Mouse (Mus musculus) MEL (cell line): ENCODE measurements around the gene Rgs9. TPM values are rescaled to one million over a fixed set of nuclear protein-coding genes. Genes with fewer than 3 reads are reported as not detected.

Source experiments
- DNase-seq: peaks from one replicate; pipeline ENCODE4 v3.0.0; 2011; ENCODE audit warnings: low read depth, low spot score
- H3K27ac ChIP-seq: 2 replicates; pipeline ENCODE4 v1.5.1; 2012; ENCODE audit warnings: low read depth, mild to moderate bottlenecking, control low read depth, low read length, moderate library complexity; ENCODE audit not compliant: control insufficient read depth
- H3K27me3 ChIP-seq, 2 experiments: fragments of 150-350 bp in 1 of 2; sonication (generic) in 1 of 2; 2 replicates each; pipeline ENCODE4 v1.6.1; 2012; ENCODE audit warnings: low read length in 2 of 2, mild to moderate bottlenecking in 2 of 2, improper control_type of control experiment in 1 of 2, moderate library complexity in 1 of 2; ENCODE audit not compliant: insufficient read depth in 2 of 2, control insufficient read depth in 1 of 2
- H3K36me3 ChIP-seq, 2 experiments: 2 replicates each; pipeline ENCODE4 v1.6.1; 2012 to 2014; ENCODE audit warnings: low read length in 2 of 2, improper control_type of control experiment in 1 of 2, inconsistent platforms in 1 of 2, mild to moderate bottlenecking in 1 of 2; ENCODE audit not compliant: insufficient read depth in 2 of 2, control insufficient read depth in 1 of 2
- H3K4me1 ChIP-seq, 2 experiments: fragments of 150-350 bp in 1 of 2; sonication (generic) in 1 of 2; 2 replicates each; pipeline ENCODE4 v1.6.1; 2012; ENCODE audit warnings: low read length in 2 of 2, improper control_type of control experiment in 1 of 2, mild to moderate bottlenecking in 1 of 2; ENCODE audit not compliant: insufficient read depth in 2 of 2, control insufficient read depth in 1 of 2
- H3K4me3 ChIP-seq, 2 experiments: fragments of 150-350 bp in 1 of 2; sonication (generic) in 1 of 2; 2 replicates each; pipeline ENCODE4 v1.5.1; 2012; ENCODE audit warnings: low read depth in 2 of 2, low read length in 2 of 2, mild to moderate bottlenecking in 2 of 2, moderate library complexity in 2 of 2, control low read depth in 1 of 2, improper control_type of control experiment in 1 of 2; ENCODE audit not compliant: control insufficient read depth in 1 of 2, insufficient read depth in 1 of 2
- H3K79me2 ChIP-seq: 2 replicates; pipeline ENCODE4 v1.6.1; 2012; ENCODE audit warnings: mild to moderate bottlenecking, low read length, moderate library complexity; ENCODE audit not compliant: control insufficient read depth, poor library complexity, insufficient read depth
- H3K9ac ChIP-seq: 2 replicates; pipeline ENCODE4 v1.6.1; 2012; ENCODE audit warnings: low read depth, mild to moderate bottlenecking, control low read depth, low read length, moderate library complexity; ENCODE audit not compliant: control insufficient read depth, poor library complexity, severe bottlenecking
- H3K9me3 ChIP-seq: fragments of 150-350 bp; sonication (generic); replicated peaks from 2 replicates; pipeline ENCODE4 v1.6.1; 2012; ENCODE audit warnings: mild to moderate bottlenecking, low read length, improper control_type of control experiment, moderate library complexity; ENCODE audit not compliant: insufficient read depth
- BHLHE40 ChIP-seq: IDR thresholded peaks from 2 replicates; pipeline ENCODE4 v1.6.1; 2012; ENCODE audit warnings: low read depth, mild to moderate bottlenecking, inconsistent platforms, low read length, improper control_type of control experiment, borderline replicate concordance
- CHD1 ChIP-seq: IDR thresholded peaks from 2 replicates; pipeline ENCODE4 v1.6.1; 2012; ENCODE audit warnings: low read depth, mild to moderate bottlenecking, inconsistent platforms, low read length, improper control_type of control experiment
- CHD2 ChIP-seq: IDR thresholded peaks from 2 replicates; pipeline ENCODE4 v1.6.1; 2011; ENCODE audit warnings: low read length, improper control_type of control experiment
- CTCF ChIP-seq, 3 experiments: IDR thresholded peaks in 2 of 3; conservative IDR thresholded peaks in 1 of 3; 2 replicates each; pipeline ENCODE4 v1.5.1; 2011 to 2012; ENCODE audit warnings: low read length in 3 of 3, low read depth in 2 of 3, mild to moderate bottlenecking in 2 of 3, improper control_type of control experiment in 1 of 3, inconsistent platforms in 1 of 3, mixed read lengths in 1 of 3, moderate library complexity in 1 of 3; ENCODE audit not compliant: control insufficient read depth in 1 of 3, insufficient read depth in 1 of 3, poor library complexity in 1 of 3, severe bottlenecking in 1 of 3
- ELF1 ChIP-seq: IDR thresholded peaks from 2 replicates; pipeline ENCODE4 v1.6.1; 2014; ENCODE audit warnings: low read depth, mild to moderate bottlenecking, inconsistent platforms, low read length, improper control_type of control experiment, moderate library complexity
- EP300 ChIP-seq, 2 experiments: IDR thresholded peaks; 2 replicates each; pipeline ENCODE4 v1.6.1; 2011; ENCODE audit warnings: improper control_type of control experiment in 2 of 2, low read length in 2 of 2, low read depth in 1 of 2, mild to moderate bottlenecking in 1 of 2
- JUND ChIP-seq: IDR thresholded peaks from 2 replicates; pipeline ENCODE4 v1.6.1; 2011; ENCODE audit warnings: low read depth, mild to moderate bottlenecking, improper control_type of control experiment, low read length
- MAFK ChIP-seq: IDR thresholded peaks from 2 replicates; pipeline ENCODE4 v1.6.1; 2011; ENCODE audit warnings: low read depth, mild to moderate bottlenecking, low read length, improper control_type of control experiment, borderline replicate concordance
- MAX ChIP-seq: IDR thresholded peaks from 2 replicates; pipeline ENCODE4 v1.6.1; 2011; ENCODE audit warnings: low read length, improper control_type of control experiment
- MAZ ChIP-seq: IDR thresholded peaks from 2 replicates; pipeline ENCODE4 v1.6.1; 2012; ENCODE audit warnings: low read depth, mild to moderate bottlenecking, inconsistent platforms, low read length, improper control_type of control experiment
- MEF2A ChIP-seq: IDR thresholded peaks from 2 replicates; pipeline ENCODE4 v1.6.1; 2014; ENCODE audit warnings: low read depth, mild to moderate bottlenecking, inconsistent platforms, low read length, improper control_type of control experiment; ENCODE audit not compliant: poor library complexity, insufficient replicate concordance, severe bottlenecking; ENCODE audit errors: extremely low read depth
- MXI1 ChIP-seq: IDR thresholded peaks from 2 replicates; pipeline ENCODE4 v1.6.1; 2011; ENCODE audit warnings: mild to moderate bottlenecking, low read depth, low read length, improper control_type of control experiment
- MYB ChIP-seq: IDR thresholded peaks from 2 replicates; pipeline ENCODE4 v1.6.1; 2011; ENCODE audit warnings: mild to moderate bottlenecking, low read depth, low read length, improper control_type of control experiment
- MYC ChIP-seq: IDR thresholded peaks from 2 replicates; pipeline ENCODE4 v1.6.1; 2011; ENCODE audit warnings: low read depth, mild to moderate bottlenecking, low read length, improper control_type of control experiment, moderate library complexity
- NRF1 ChIP-seq: IDR thresholded peaks from 2 replicates; pipeline ENCODE4 v1.6.1; 2014; ENCODE audit warnings: low read depth, mild to moderate bottlenecking, inconsistent platforms, low read length, improper control_type of control experiment, moderate library complexity; ENCODE audit not compliant: poor library complexity, insufficient read depth, severe bottlenecking
- POLR2AphosphoS5 ChIP-seq: IDR thresholded peaks from 2 replicates; pipeline ENCODE4 v1.6.1; 2012; ENCODE audit warnings: low read depth, borderline replicate concordance, mild to moderate bottlenecking, inconsistent platforms, low read length, moderate library complexity, mixed read lengths
- RAD21 ChIP-seq: IDR thresholded peaks from 2 replicates; pipeline ENCODE4 v1.6.1; 2011; ENCODE audit warnings: mild to moderate bottlenecking, low read depth, low read length, improper control_type of control experiment
- RCOR1 ChIP-seq: IDR thresholded peaks from 2 replicates; pipeline ENCODE4 v1.6.1; 2012; ENCODE audit warnings: low read depth, mild to moderate bottlenecking, inconsistent platforms, low read length, improper control_type of control experiment
- SIN3A ChIP-seq: IDR thresholded peaks from 2 replicates; pipeline ENCODE4 v1.6.1; 2012; ENCODE audit warnings: low read length, improper control_type of control experiment, inconsistent platforms
- SMC3 ChIP-seq: IDR thresholded peaks from 2 replicates; pipeline ENCODE4 v1.6.1; 2011; ENCODE audit warnings: low read depth, low read length, improper control_type of control experiment
- TBP ChIP-seq: IDR thresholded peaks from 2 replicates; pipeline ENCODE4 v1.8.0; 2011; ENCODE audit warnings: low read depth, low read length, improper control_type of control experiment
- UBTF ChIP-seq: IDR thresholded peaks from 2 replicates; pipeline ENCODE4 v1.6.1; 2012; ENCODE audit warnings: low read depth, mild to moderate bottlenecking, inconsistent platforms, low read length, improper control_type of control experiment, moderate library complexity, borderline replicate concordance; ENCODE audit not compliant: insufficient read depth
- ZC3H11A ChIP-seq: IDR thresholded peaks from 2 replicates; pipeline ENCODE4 v1.6.1; 2012; ENCODE audit warnings: low read depth, mild to moderate bottlenecking, inconsistent platforms, low read length, improper control_type of control experiment
- ZKSCAN1 ChIP-seq: IDR thresholded peaks from 2 replicates; pipeline ENCODE4 v1.6.1; 2012; ENCODE audit warnings: low read depth, mild to moderate bottlenecking, inconsistent platforms, low read length, improper control_type of control experiment, moderate library complexity
- polyA plus RNA-seq, 2 experiments: library from polyadenylated mRNA; stranded (reverse) in 1 of 2; unstranded in 1 of 2; fragments of >175 nt in 1 of 2; fragments of >200 nt in 1 of 2; gene quantifications; 2 replicates each; pipeline versions ENCODE4 v1.2.1 to v1.2.4; 2012; ENCODE audit warnings: low replicate concordance in 2 of 2, low read depth in 1 of 2; ENCODE audit not compliant: insufficient read length in 2 of 2, insufficient read depth in 1 of 2, missing spikeins in 1 of 2
- total RNA-seq: library from RNA; depleted of rRNA; stranded (reverse); fragments of 300-350 nt; gene quantifications from 2 replicates; pipeline ENCODE4 v1.2.3, GENCODE M21; 2012

Gene Rgs9
- total and polyA plus RNA-seq, 3 experiments, result not detected

DNA sequence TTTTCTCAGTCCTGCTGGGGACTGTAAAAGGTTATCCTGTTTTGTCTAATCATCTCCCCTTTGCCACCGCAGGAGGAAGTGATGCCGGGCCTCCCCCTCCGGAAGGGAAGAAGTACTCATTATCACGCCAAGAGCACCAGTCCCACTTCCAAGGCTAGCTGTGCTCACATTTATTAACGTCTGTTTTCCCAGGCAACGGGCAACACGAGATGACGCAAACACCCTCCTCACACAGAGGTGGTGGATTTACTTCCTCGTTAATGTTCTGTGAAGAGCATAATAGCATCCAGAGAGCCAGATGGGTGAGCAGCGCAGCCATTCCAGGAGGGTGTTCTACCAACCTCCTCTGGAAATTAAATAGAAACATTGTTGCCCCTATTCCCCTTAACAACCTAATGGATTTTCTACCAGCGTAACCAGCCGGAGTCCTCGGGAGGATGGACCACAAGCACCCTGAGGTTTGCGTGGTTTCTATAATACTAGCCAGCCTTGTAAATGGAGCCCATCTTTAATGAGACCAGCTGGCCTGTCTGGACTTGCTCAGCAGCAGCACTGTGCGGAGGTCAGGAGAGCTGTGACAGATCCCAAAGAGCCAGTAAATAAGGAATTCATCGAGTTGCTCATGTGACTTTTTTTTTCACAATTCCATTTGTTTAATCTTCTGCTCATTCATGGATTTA, 28.1 kb downstream of the Rgs9 start:
- Histone ChIP-seq H3K4me3 (no peak overlapping the region), H3K27me3 (no peaks in the 10 kb centered on the region), H3K36me3 (no peaks in the 10 kb centered on the region), H3K4me1 (no peaks in the 10 kb centered on the region), H3K79me2 (no peaks in the 10 kb centered on the region), H3K9ac (no peak overlapping the region), H3K27ac (no peak overlapping the region), H3K9me3 (no peaks in the 10 kb centered on the region)
- DNase-seq, result no peak
- TF ChIP-seq MYC (no peak), SIN3A (no peak), MEF2A (no peak), CTCF (IDR thresholded peaks at IDR 0.05 in 2 of 3, conservative IDR thresholded peaks at IDR 0.05 in 1 of 3; ENCODE audit: control insufficient read depth in 1 of 3, insufficient read depth in 1 of 3, low read depth in 2 of 3, low read length in 3 of 3, poor library complexity in 1 of 3, severe bottlenecking in 1 of 3) (no peak), SMC3 (no peak), MAZ (no peak), RCOR1 (no peak), UBTF (no peak), ZKSCAN1 (no peak), CHD1 (no peak), ZC3H11A (no peak), CHD2 (no peak)

DNA sequence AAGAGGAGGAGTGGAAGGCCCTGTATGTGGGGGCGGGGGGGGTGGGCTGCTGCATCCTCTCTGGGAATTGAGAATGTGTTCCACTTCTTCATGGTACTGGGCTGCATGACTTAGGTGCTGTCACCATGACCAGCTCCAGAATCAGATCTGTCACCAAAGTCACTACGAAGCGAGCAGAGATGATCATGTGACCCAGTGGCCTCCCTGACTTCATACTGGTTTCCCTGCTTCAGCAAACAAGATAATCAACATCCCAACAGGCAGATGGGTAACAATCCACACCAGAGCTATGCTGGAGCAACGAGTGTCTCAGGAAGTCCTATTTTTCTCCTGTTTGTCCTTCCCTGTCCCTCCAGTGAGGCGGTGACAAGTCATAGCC, 28.7 kb downstream of the Rgs9 start:
- DNase-seq, result no peak
- Histone ChIP-seq H3K9me3 (no peaks in the 10 kb centered on the region), H3K27me3 (no peaks in the 10 kb centered on the region), H3K79me2 (no peaks in the 10 kb centered on the region), H3K4me3 (no peak overlapping the region)
- TF ChIP-seq EP300 (IDR thresholded peaks at IDR 0.05; ENCODE audit: low read depth in 1 of 2, low read length in 2 of 2), result no peak
- no peak for TF ChIP-seq MAZ
- no peak for TF ChIP-seq ELF1
- no peak for TF ChIP-seq POLR2AphosphoS5
- TF ChIP-seq MXI1, result no peak
- TF ChIP-seq JUND, result no peak
- TF ChIP-seq BHLHE40, result no peak
- TF ChIP-seq MYB, result no peak
- no peak for TF ChIP-seq TBP
- no peak for TF ChIP-seq CHD2
- no peak for TF ChIP-seq RAD21
- no peak for TF ChIP-seq MAFK
- no peak for TF ChIP-seq MAX
- no peak for TF ChIP-seq NRF1
- TF ChIP-seq, all 39 proteins: peak for 0
- H3K27ac ChIP-seq, result no peak overlapping the region
- no peaks in the 10 kb centered on the region for H3K4me1 ChIP-seq
- H3K9ac ChIP-seq, result no peak overlapping the region
- no peaks in the 10 kb centered on the region for H3K36me3 ChIP-seq
